Mouse (Mus musculus) erythroblast, embryonic 14.5 days (primary cell): ENCODE measurements around the gene Slc7a11.

Source experiments
- GATA1 ChIP-seq: IDR thresholded peaks from 2 replicates; pipeline ENCODE4 v1.6.1; 2012; ENCODE audit warnings: low read length, inconsistent platforms, mixed read lengths
- TAL1 ChIP-seq: IDR thresholded peaks from 3 replicates; pipeline ENCODE4 v1.6.1; 2012; ENCODE audit warnings: low read length, inconsistent platforms, mixed read lengths

GRCm38 (mm10) chr3:49913929-49914328 lies 529.5 kb downstream of the Slc7a11 start:
- TF ChIP-seq GATA1 (no peak), TAL1 (no peak)
